Mouse (Mus musculus): ENCODE measurements around the gene Cbx7. TPM values are rescaled to one million over a fixed set of nuclear protein-coding genes. Genes with fewer than 3 reads are reported as not detected.
A peak's percentile ranks its signal among the peaks of the same experiment; 100 is the strongest.

The Cbx7 gene
- polyA plus RNA-seq, 1 experiment from 2014 or later: 1.3 TPM

DNA sequence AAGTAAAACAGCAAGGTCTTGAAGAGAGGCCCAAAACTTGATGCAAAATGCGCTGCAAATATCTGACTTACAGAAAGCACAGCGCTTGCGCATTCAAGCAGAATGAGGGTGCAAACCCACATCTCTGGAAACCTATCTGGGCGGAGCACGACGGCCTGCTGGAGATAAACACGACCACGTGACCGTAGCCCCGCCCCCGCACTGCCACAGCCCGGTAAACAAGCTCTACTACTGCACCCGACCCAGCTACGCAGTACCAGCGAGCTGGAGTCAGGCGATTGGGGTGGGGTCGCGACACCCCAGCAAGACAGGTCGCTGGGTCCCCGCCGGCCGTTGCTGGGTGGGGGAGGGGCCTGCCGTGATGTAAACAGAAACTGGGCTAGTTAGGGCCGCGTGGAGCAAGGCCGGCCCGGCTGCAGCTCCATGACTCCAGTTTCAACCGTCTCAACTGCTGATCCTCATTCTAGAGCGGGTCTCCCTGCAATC lies 43.2 kb downstream of the Cbx7 start:
- Histone ChIP-seq H3K27ac (replicated peaks; ENCODE audit: low read depth, low read length) (0 out of 2 replicates have a peak overlapping the region, but pooled peaks have one; percentile 22), H3K4me1 (ENCODE audit: control insufficient read depth, insufficient read depth, low read length) (peaks cover 6% of the 10 kb centered on the region; the same call in 1 of the 2 replicates), H3K9me3 (replicated peaks; ENCODE audit: control insufficient read depth, low read length) (no peaks in the 10 kb centered on the region), H3K4me2 (ENCODE audit: low read depth, low read length) (peak overlapping the region; percentile 84), H3K36me3 (replicated peaks; ENCODE audit: control insufficient read depth, insufficient read depth, low read depth, low read length) (no peaks in the 10 kb centered on the region), H3K27me3 (ENCODE audit: control insufficient read depth, insufficient read depth, low read length) (peaks cover 9% of the 10 kb centered on the region), H3K4me3 (ENCODE audit: low read depth, low read length) (peak overlapping the region; percentile 52), H3K9ac (replicated peaks; ENCODE audit: low read length) (peak overlapping the region; percentile 54)
- ATAC-seq (replicated peaks; ENCODE audit: insufficient number of reproducible peaks, low FRiP score, low TSS enrichment, low read depth) (peak; percentile 67), DNase-seq (ENCODE audit: low spot score) (peak; percentile 82)
- WGBS: 0% methylated on average over 29 of the region's 29 CpGs

DNA sequence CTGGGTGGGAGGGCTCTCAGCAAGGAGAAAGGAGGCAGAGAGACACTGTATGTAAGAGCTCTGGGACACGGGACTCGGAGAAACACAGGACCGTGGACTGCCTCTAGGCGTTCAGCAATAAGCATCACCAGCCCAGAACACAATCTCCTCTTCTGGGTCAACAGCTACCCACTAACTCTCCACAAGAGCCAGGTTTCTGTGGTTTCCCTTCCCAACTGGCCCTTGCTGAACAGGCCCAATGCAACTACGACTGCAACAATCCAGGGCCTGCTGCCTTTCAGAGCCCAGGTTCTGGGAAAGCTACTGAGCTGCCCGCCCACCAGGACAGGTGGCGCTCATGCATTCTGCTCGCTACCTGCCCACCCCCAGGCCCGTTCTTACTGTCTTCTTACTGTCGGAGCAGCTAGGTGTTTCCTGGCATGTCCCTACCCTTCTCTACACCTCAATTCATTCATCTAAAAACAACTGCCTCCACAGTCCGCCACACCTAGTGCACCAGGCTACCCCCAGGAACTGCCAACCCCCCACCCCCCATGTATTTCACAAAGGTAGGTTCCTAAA lies 44.0 kb downstream of the Cbx7 start:
- DNase-seq (ENCODE audit: low spot score) (no peak), ATAC-seq (replicated peaks; ENCODE audit: insufficient number of reproducible peaks, low FRiP score, low TSS enrichment, low read depth) (no peak)
- Histone ChIP-seq H3K27me3 (ENCODE audit: control insufficient read depth, insufficient read depth, low read length) (peaks cover 2% of the 10 kb centered on the region; the same call in 1 of the 2 replicates), H3K9me3 (replicated peaks; ENCODE audit: control insufficient read depth, low read length) (no peaks in the 10 kb centered on the region), H3K4me1 (ENCODE audit: control insufficient read depth, insufficient read depth, low read length) (peaks cover 3% of the 10 kb centered on the region; the same call in 1 of the 2 replicates), H3K9ac (replicated peaks; ENCODE audit: low read length) (no peak overlapping the region), H3K27ac (replicated peaks; ENCODE audit: low read depth, low read length) (no peak overlapping the region), H3K4me2 (ENCODE audit: low read depth, low read length) (peak overlapping the region; percentile 84; the same call in 1 of the 2 replicates), H3K4me3 (ENCODE audit: low read depth, low read length) (no peak overlapping the region), H3K36me3 (replicated peaks; ENCODE audit: control insufficient read depth, insufficient read depth, low read depth, low read length) (no peaks in the 10 kb centered on the region)
- WGBS: 80% methylated on average over 11 of the region's 11 CpGs

DNA sequence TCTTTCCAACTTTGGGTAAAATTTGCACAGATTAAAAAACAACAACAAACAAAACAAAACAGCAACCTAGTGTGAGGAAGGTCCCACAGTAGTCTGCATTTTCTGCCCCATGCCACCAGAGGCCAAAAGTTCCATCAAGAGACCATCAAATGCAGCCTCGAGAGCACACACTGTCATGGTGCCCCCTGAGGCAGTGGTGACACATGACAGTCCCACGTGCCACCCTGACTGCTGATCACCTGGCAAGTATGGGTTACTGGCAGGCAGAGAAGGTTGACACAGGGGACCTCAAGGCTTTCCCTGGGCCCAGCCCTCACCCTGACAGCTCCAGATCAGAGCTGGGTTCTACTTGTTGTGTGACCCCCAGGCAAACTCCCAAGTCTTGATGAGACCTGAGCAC lies 51.1 kb downstream of the Cbx7 start:
- Histone ChIP-seq H3K9ac (replicated peaks; ENCODE audit: low read length) (no peak overlapping the region), H3K4me2 (ENCODE audit: low read depth, low read length) (no peak overlapping the region), H3K9me3 (replicated peaks; ENCODE audit: control insufficient read depth, low read length) (no peaks in the 10 kb centered on the region), H3K27me3 (ENCODE audit: control insufficient read depth, insufficient read depth, low read length) (no peaks in the 10 kb centered on the region), H3K27ac (replicated peaks; ENCODE audit: low read depth, low read length) (no peak overlapping the region), H3K4me1 (ENCODE audit: control insufficient read depth, insufficient read depth, low read length) (no peaks in the 10 kb centered on the region), H3K4me3 (ENCODE audit: low read depth, low read length) (no peak overlapping the region), H3K36me3 (replicated peaks; ENCODE audit: control insufficient read depth, insufficient read depth, low read depth, low read length) (no peaks in the 10 kb centered on the region)
- DNase-seq (ENCODE audit: low spot score) (no peak), ATAC-seq (replicated peaks; ENCODE audit: insufficient number of reproducible peaks, low FRiP score, low TSS enrichment, low read depth) (no peak)
- 58% methylated on average over 2 of the region's 2 CpGs for WGBS

DNA sequence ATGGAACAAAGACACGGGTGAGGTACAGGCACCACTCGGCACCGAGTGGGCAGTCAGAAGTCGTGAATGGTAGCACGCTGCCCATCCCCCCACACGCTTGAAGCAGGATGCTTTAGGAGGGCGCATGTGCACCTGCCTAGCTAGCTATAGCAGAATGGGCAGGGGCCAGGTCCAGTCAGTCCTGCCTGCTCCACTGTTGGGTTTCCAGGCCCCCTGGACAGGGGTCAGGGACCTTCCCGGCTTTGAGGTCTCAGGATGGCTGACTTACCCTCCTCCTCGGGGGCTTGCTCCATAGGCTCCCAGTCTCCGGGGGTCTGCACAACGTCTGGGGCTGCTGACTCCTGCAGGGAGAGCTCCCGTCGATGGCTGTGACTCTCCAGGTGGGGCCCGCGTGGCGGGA lies 52.4 kb downstream of the Cbx7 start:
- WGBS: 91% methylated on average over 16 of the region's 16 CpGs
- Histone ChIP-seq H3K9me3 (replicated peaks; ENCODE audit: control insufficient read depth, low read length) (no peaks in the 10 kb centered on the region), H3K9ac (replicated peaks; ENCODE audit: low read length) (no peak overlapping the region), H3K27ac (replicated peaks; ENCODE audit: low read depth, low read length) (no peak overlapping the region), H3K4me3 (ENCODE audit: low read depth, low read length) (no peak overlapping the region), H3K36me3 (replicated peaks; ENCODE audit: control insufficient read depth, insufficient read depth, low read depth, low read length) (no peaks in the 10 kb centered on the region), H3K27me3 (ENCODE audit: control insufficient read depth, insufficient read depth, low read length) (no peaks in the 10 kb centered on the region), H3K4me1 (ENCODE audit: control insufficient read depth, insufficient read depth, low read length) (no peaks in the 10 kb centered on the region), H3K4me2 (ENCODE audit: low read depth, low read length) (no peak overlapping the region)
- ATAC-seq (replicated peaks; ENCODE audit: insufficient number of reproducible peaks, low FRiP score, low TSS enrichment, low read depth): no peak
- no peak for DNase-seq (ENCODE audit: low spot score)

DNA sequence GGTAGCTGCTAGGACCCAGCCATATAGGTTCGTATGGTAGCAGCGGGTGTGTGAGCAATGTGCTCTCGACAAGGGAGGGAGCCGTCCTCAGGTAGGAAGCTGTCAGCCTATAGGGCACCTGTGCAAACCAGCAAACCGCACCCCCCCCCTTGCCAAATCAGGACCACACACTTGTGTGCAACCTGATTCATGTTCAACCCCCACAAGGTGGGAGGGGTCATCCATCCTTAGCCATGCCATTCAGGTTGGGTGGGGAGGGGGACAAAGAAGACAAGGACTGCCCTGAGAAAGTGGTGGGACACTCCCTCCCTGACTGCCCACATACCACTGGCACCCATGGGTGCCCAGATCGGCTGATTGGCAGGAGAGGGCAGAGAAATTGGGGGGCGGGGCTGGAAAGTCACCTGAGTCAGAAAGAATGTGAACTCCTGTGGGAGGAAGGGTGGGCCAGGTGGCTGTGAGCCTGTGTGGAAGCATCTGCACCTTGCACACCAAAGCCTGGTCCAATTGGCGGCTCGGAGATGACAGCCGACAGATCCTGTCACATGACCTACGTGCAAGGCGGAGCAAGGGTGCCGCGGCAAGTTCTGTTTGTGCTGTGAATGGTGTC lies 53.7 kb downstream of the Cbx7 start:
- H3K4me3 ChIP-seq (ENCODE audit: low read depth, low read length): no peak overlapping the region
- ATAC-seq (replicated peaks; ENCODE audit: insufficient number of reproducible peaks, low FRiP score, low TSS enrichment, low read depth) (no peak), DNase-seq (ENCODE audit: low spot score) (no peak)
- no peak overlapping the region for H3K27ac ChIP-seq (replicated peaks; ENCODE audit: low read depth, low read length)
- H3K4me1 ChIP-seq (ENCODE audit: control insufficient read depth, insufficient read depth, low read length): no peaks in the 10 kb centered on the region
- WGBS: 92% methylated on average over 14 of the region's 14 CpGs
- H3K4me2 ChIP-seq (ENCODE audit: low read depth, low read length): no peak overlapping the region
- no peaks in the 10 kb centered on the region for H3K27me3 ChIP-seq (ENCODE audit: control insufficient read depth, insufficient read depth, low read length)
- no peak overlapping the region for H3K9ac ChIP-seq (replicated peaks; ENCODE audit: low read length)
- no peaks in the 10 kb centered on the region for H3K36me3 ChIP-seq (replicated peaks; ENCODE audit: control insufficient read depth, insufficient read depth, low read depth, low read length)
- no peaks in the 10 kb centered on the region for H3K9me3 ChIP-seq (replicated peaks; ENCODE audit: control insufficient read depth, low read length)

DNA sequence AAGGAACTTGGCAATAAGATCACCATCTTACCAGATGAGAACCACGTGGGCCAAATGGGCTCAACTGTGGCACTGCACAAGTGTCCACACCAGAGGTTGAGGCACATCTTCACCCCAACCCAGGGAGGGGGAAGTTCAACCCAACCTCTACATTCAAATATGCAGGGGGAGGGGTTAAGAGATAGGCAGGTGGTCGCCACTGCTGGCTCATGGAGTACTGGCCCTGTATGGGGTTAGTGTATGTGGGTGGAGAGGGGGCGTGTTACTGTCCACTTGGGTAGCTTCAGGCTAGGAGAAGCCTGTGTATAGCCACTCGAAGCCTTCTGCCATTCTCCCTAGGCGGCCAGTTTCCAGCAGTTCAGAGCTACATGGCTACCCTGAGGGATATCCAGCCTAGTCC lies 54.8 kb downstream of the Cbx7 start:
- Histone ChIP-seq H3K27me3 (ENCODE audit: control insufficient read depth, insufficient read depth, low read length) (no peaks in the 10 kb centered on the region), H3K27ac (replicated peaks; ENCODE audit: low read depth, low read length) (no peak overlapping the region), H3K9me3 (replicated peaks; ENCODE audit: control insufficient read depth, low read length) (no peaks in the 10 kb centered on the region), H3K4me2 (ENCODE audit: low read depth, low read length) (no peak overlapping the region), H3K9ac (replicated peaks; ENCODE audit: low read length) (no peak overlapping the region), H3K4me1 (ENCODE audit: control insufficient read depth, insufficient read depth, low read length) (no peaks in the 10 kb centered on the region), H3K36me3 (replicated peaks; ENCODE audit: control insufficient read depth, insufficient read depth, low read depth, low read length) (no peaks in the 10 kb centered on the region), H3K4me3 (ENCODE audit: low read depth, low read length) (no peak overlapping the region)
- 75% methylated on average over 5 of the region's 5 CpGs for WGBS
- DNase-seq (ENCODE audit: low spot score): no peak
- ATAC-seq (replicated peaks; ENCODE audit: insufficient number of reproducible peaks, low FRiP score, low TSS enrichment, low read depth): no peak

DNA sequence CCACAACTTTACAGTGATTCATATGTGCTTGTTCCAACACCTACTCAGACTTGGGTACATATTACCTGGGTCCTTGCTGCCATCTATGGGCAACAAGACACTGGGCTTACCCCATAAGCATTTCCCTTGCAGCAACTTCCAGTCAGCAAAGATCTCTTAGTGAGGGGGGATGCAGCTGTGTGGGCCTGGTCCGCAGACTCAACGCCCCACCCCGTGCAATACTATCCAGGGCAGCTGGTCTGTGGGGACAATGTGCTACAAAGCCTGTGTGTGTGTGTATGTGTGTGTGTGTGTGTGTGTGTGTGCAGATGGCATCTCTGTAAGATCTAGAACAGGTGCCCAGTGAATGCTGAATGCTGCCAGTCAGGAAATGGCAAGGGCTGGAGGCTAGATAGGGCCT lies 56.6 kb downstream of the Cbx7 start:
- 87% methylated on average over 3 of the region's 3 CpGs for WGBS
- no peak overlapping the region for H3K9ac ChIP-seq (replicated peaks; ENCODE audit: low read length)
- H3K4me1 ChIP-seq (ENCODE audit: control insufficient read depth, insufficient read depth, low read length): no peaks in the 10 kb centered on the region
- DNase-seq (ENCODE audit: low spot score) (no peak), ATAC-seq (replicated peaks; ENCODE audit: insufficient number of reproducible peaks, low FRiP score, low TSS enrichment, low read depth) (no peak)
- H3K27me3 ChIP-seq (ENCODE audit: control insufficient read depth, insufficient read depth, low read length): no peaks in the 10 kb centered on the region
- H3K4me2 ChIP-seq (ENCODE audit: low read depth, low read length): no peak overlapping the region
- H3K9me3 ChIP-seq (replicated peaks; ENCODE audit: control insufficient read depth, low read length): no peaks in the 10 kb centered on the region
- no peaks in the 10 kb centered on the region for H3K36me3 ChIP-seq (replicated peaks; ENCODE audit: control insufficient read depth, insufficient read depth, low read depth, low read length)
- no peak overlapping the region for H3K27ac ChIP-seq (replicated peaks; ENCODE audit: low read depth, low read length)
- H3K4me3 ChIP-seq (ENCODE audit: low read depth, low read length): no peak overlapping the region

DNA sequence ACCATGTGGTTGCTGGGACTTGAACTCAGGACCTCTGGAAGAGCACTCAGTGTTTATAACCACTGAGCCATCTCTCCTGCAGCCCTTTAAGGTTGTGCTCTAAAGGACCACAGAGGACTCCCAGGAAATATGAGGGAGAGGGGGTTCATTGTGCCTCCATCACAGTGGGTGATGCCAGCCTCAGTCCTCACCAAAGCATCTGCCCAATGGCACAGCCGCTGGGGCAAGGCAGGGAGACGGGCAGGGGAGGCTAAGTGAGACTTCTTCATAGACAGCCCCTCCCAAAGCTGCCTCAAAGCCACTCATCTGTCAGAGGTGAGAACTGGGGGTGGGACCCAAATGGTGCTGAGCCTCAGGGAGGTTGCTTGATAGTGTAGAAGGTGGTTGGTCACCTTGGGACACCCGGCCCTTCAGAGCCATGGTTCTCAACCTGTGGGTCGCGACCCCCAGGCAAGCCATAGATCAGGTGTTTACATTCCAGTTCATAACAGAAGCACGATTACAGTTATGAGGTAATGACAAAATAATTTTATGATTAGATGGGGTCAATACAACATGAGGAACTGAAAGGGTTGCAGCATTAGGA lies 57.1 kb downstream of the Cbx7 start:
- 86% methylated on average over 6 of the region's 6 CpGs for WGBS
- DNase-seq (ENCODE audit: low spot score): no peak
- H3K27me3 ChIP-seq (ENCODE audit: control insufficient read depth, insufficient read depth, low read length): no peaks in the 10 kb centered on the region
- no peak overlapping the region for H3K4me2 ChIP-seq (ENCODE audit: low read depth, low read length)
- no peak for ATAC-seq (replicated peaks; ENCODE audit: insufficient number of reproducible peaks, low FRiP score, low TSS enrichment, low read depth)
- no peak overlapping the region for H3K9ac ChIP-seq (replicated peaks; ENCODE audit: low read length)
- no peak overlapping the region for H3K27ac ChIP-seq (replicated peaks; ENCODE audit: low read depth, low read length)
- no peak overlapping the region for H3K4me3 ChIP-seq (ENCODE audit: low read depth, low read length)
- no peaks in the 10 kb centered on the region for H3K4me1 ChIP-seq (ENCODE audit: control insufficient read depth, insufficient read depth, low read length)
- no peaks in the 10 kb centered on the region for H3K9me3 ChIP-seq (replicated peaks; ENCODE audit: control insufficient read depth, low read length)
- no peaks in the 10 kb centered on the region for H3K36me3 ChIP-seq (replicated peaks; ENCODE audit: control insufficient read depth, insufficient read depth, low read depth, low read length)
